Mouse (Mus musculus): Measurements from ENCODE around the gene Phactr3.
"Not testable (repeated sequence)": the region's sequence is repeated elsewhere in the genome, so short reads cannot be mapped to it uniquely, and the experiment has no call there.

The Phactr3 gene

GRCm38 (mm10) chr2:178342105-178342504 lies 223.3 kb downstream of the Phactr3 start:
- DNase-seq, result not testable (repeated sequence)

GRCm38 (mm10) chr2:178342597-178342996 lies 223.8 kb downstream of the Phactr3 start:
- DNase-seq, result no peak

Measured in thymus, postnatal 4 days (tissue).